ENCODE assay signal across 14 mouse cellular contexts in the genomic region with DNA sequence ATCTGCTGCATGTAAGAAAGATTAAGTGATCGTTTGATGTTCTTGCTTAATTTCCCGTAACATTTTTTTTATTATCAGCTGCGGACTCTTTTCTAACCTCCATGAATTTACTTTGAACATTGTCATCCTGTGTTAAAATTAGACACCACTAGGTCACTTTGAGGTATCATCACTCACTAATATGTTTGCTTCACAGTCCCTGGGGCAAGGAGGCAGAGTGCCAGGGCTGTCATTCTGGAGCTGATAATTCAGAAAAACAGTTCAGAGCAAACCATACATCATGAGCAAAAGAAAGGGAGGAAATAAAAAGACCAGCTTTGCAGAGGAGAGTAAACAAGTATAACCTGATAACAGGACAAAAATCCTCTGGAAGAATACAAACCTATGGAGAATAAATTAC.
A peak's percentile ranks its signal among the peaks of the same experiment; 100 is the strongest.
DNase-seq lines count a peak whose midpoint lies in the region; ATAC-seq lines count a peak whose summit lies in the region.
"Had no signal": no experiment of that assay in that cellular context is flagged by ENCODE, and none has a peak within 500 bp of the region (broad histone marks: within the 10 kb centered on the region; RNA-seq: fewer than 3 reads in every experiment).

No protein-coding gene starts in this region.

- H3K4me1 ChIP-seq in hindbrain, embryonic 13.5 days (replicated peaks): peaks cover 10% of the 10 kb centered on the region
- no peaks in the 10 kb centered on the region for H3K4me1 ChIP-seq in hindbrain, embryonic 12.5 days
- H3K4me1 ChIP-seq in neural tube, embryonic 12.5 days: no peaks in the 10 kb centered on the region

- no peaks in the 10 kb centered on the region for H3K36me3 ChIP-seq in hindbrain, embryonic 13.5 days
- no peaks in the 10 kb centered on the region for H3K36me3 ChIP-seq in hindbrain, embryonic 12.5 days
- no peaks in the 10 kb centered on the region for H3K36me3 ChIP-seq in neural tube, embryonic 12.5 days
- H3K36me3 ChIP-seq: hindbrain, embryonic 10.5 days; limb, embryonic 12.5 days had no signal

- 64% methylated on average over 3 of the region's 3 CpGs for WGBS in hindbrain, embryonic 13.5 days
- 77% methylated on average over 3 of the region's 3 CpGs for WGBS in hindbrain, embryonic 12.5 days
- 58% methylated on average over 3 of the region's 3 CpGs for WGBS in neural tube, embryonic 12.5 days

- ATAC-seq in hindbrain, embryonic 13.5 days (ENCODE audit: low FRiP score): no peak
- no peak for ATAC-seq in hindbrain, embryonic 12.5 days (ENCODE audit: low FRiP score)
- peak; percentile 54; the same call in 1 of the 2 replicates for ATAC-seq in neural tube, embryonic 12.5 days (ENCODE audit: low FRiP score, low read depth)
- ATAC-seq: intestine, embryonic 16.5 days had no signal

- no peaks in the 10 kb centered on the region for H3K27me3 ChIP-seq in hindbrain, embryonic 13.5 days
- no peaks in the 10 kb centered on the region for H3K27me3 ChIP-seq in hindbrain, embryonic 12.5 days
- H3K27me3 ChIP-seq in neural tube, embryonic 12.5 days (replicated peaks): no peaks in the 10 kb centered on the region
- H3K27me3 ChIP-seq: limb, embryonic 12.5 days had no signal

- H3K4me2 ChIP-seq in hindbrain, embryonic 13.5 days: no peak overlapping the region
- H3K4me2 ChIP-seq in hindbrain, embryonic 12.5 days (replicated peaks): no peak overlapping the region
- H3K4me2 ChIP-seq in neural tube, embryonic 12.5 days (replicated peaks): no peak overlapping the region
- H3K4me2 ChIP-seq: limb, embryonic 12.5 days had no signal

- no peaks in the 10 kb centered on the region for H3K9me3 ChIP-seq in hindbrain, embryonic 13.5 days
- no peaks in the 10 kb centered on the region for H3K9me3 ChIP-seq in hindbrain, embryonic 12.5 days (replicated peaks)
- no peaks in the 10 kb centered on the region for H3K9me3 ChIP-seq in neural tube, embryonic 12.5 days
- H3K9me3 ChIP-seq: hindbrain, embryonic 10.5 days; limb, embryonic 12.5 days had no signal

- H3K4me3 ChIP-seq in hindbrain, embryonic 13.5 days: no peak overlapping the region
- H3K4me3 ChIP-seq in hindbrain, embryonic 12.5 days: no peak overlapping the region
- no peak overlapping the region for H3K4me3 ChIP-seq in neural tube, embryonic 12.5 days
- H3K4me3 ChIP-seq: hindbrain, embryonic 10.5 days; limb, embryonic 12.5 days had no signal

- H3K9ac ChIP-seq in hindbrain, embryonic 13.5 days: no peak overlapping the region
- H3K9ac ChIP-seq in hindbrain, embryonic 12.5 days: no peak overlapping the region
- H3K9ac ChIP-seq in neural tube, embryonic 12.5 days: no peak overlapping the region
- H3K9ac ChIP-seq: limb, embryonic 12.5 days; liver, embryonic 14.5 days had no signal

- peak overlapping the region; percentile 25; the same call in 1 of the 2 replicates for H3K27ac ChIP-seq in hindbrain, embryonic 13.5 days
- no peak overlapping the region for H3K27ac ChIP-seq in hindbrain, embryonic 12.5 days
- no peak overlapping the region for H3K27ac ChIP-seq in neural tube, embryonic 12.5 days
- H3K27ac ChIP-seq: hindbrain, embryonic 10.5 days; limb, embryonic 12.5 days; liver, embryonic 14.5 days had no signal

- DNase-seq in cerebellum, postnatal 14 days: peak; percentile 40 to 42
- DNase-seq in cerebellum, postnatal 36 days: no peak
- DNase-seq in neural tube, embryonic 10.5 days (ENCODE audit: extremely low spot score, low spot score): no peak
- no peak for DNase-seq in urinary bladder, postnatal 14 days (ENCODE audit: low spot score)
- DNase-seq: B cell, adult 2 months; gastrocnemius, postnatal 14 days; thymus, postnatal 25 days had no signal

Comparison
In these comparisons a context has a peak if more than half of its experiments do, and no peak if none do; other contexts are left out.
1. DNase-seq: peak in cerebellum, postnatal 14 days (2 of 2); none in cerebellum, postnatal 36 days (0 of 2), neural tube, embryonic 10.5 days (single experiment) and urinary bladder, postnatal 14 days (single experiment).